Mouse (Mus musculus): ENCODE results near the gene Ywhaq. TPM values are rescaled to one million over a fixed set of nuclear protein-coding genes. Genes with fewer than 3 reads are reported as not detected.
"Not testable (repeated sequence)": the region's sequence is repeated elsewhere in the genome, so short reads cannot be mapped to it uniquely, and the experiment has no call there.

The Ywhaq gene
- polyA plus RNA-seq, 1 experiment from 2014 or later = 1,151 TPM

DNA sequence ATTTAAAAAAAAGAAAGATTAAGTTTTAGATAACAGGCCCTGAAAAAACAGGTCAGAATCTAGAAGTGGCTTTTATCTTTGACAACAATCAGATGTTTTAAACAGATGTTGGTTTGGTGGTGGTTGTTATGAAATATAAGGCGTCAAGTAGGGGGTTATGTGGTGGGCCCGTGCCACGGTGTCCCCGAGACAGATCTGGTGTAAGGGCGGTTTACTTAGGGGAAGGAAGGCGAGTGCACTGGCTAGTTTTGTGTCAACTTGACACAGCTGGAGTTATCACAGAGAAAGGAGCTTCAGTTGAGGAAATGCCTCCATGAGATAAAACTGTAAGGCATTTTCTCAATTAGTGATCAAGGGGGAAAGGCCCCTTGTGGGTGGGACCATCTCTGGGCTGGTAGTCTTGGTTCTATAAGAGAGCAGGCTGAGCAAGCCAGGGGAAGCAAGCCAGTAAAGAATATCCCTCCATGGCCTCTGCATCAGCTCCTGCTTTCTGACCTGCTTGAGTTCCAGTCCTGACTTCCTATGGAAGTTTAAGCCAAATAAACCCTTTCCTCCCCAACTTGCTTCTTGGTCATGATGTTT lies 38.6 kb downstream of the Ywhaq start:
- H3K27ac ChIP-seq (ENCODE audit: low read depth, low read length); H3K4me3 ChIP-seq (ENCODE audit: low read depth, low read length); H3K36me3 ChIP-seq (ENCODE audit: control insufficient read depth, insufficient read depth, low read length); H3K4me2 ChIP-seq (ENCODE audit: low read depth, low read length, severe bottlenecking); DNase-seq (ENCODE audit: low spot score); H3K4me1 ChIP-seq (replicated peaks; ENCODE audit: control insufficient read depth, insufficient read depth, low read length); H3K9ac ChIP-seq (ENCODE audit: low read length); H3K9me3 ChIP-seq (ENCODE audit: control insufficient read depth, low read length); ATAC-seq (replicated peaks; ENCODE audit: low FRiP score); H3K27me3 ChIP-seq (ENCODE audit: control insufficient read depth, insufficient read depth, low read length): not testable (repeated sequence)
- 91% methylated on average over 6 of the region's 6 CpGs for WGBS

GRCm38 (mm10) chr12:21375376-21376157 lies 41.9 kb downstream of the Ywhaq start:
- no peak overlapping the region for H3K4me2 ChIP-seq (ENCODE audit: low read depth, low read length, severe bottlenecking)
- H3K27me3 ChIP-seq (ENCODE audit: control insufficient read depth, insufficient read depth, low read length) = no peaks in the 10 kb centered on the region
- H3K9me3 ChIP-seq (ENCODE audit: control insufficient read depth, low read length) = no peaks in the 10 kb centered on the region
- no peak overlapping the region for H3K9ac ChIP-seq (ENCODE audit: low read length)
- 0 out of 2 replicates have a peak, but pooled peaks cover 3% of the 10 kb centered on the region for H3K4me1 ChIP-seq (replicated peaks; ENCODE audit: control insufficient read depth, insufficient read depth, low read length)
- DNase-seq (ENCODE audit: low spot score) (no peak), ATAC-seq (replicated peaks; ENCODE audit: low FRiP score) (no peak)
- H3K36me3 ChIP-seq (ENCODE audit: control insufficient read depth, insufficient read depth, low read length) = no peaks in the 10 kb centered on the region
- 44% methylated on average over 3 of the region's 3 CpGs for WGBS
- H3K27ac ChIP-seq (ENCODE audit: low read depth, low read length) = no peak overlapping the region
- no peak overlapping the region for H3K4me3 ChIP-seq (ENCODE audit: low read depth, low read length)

GRCm38 (mm10) chr12:21373820-21374475 lies 43.5 kb downstream of the Ywhaq start:
- ATAC-seq (replicated peaks; ENCODE audit: low FRiP score) (no peak), DNase-seq (ENCODE audit: low spot score) (no peak)
- Histone ChIP-seq H3K4me3 (ENCODE audit: low read depth, low read length) (peak overlapping the region; percentile 74), H3K27ac (ENCODE audit: low read depth, low read length) (peak overlapping the region; percentile 81), H3K36me3 (ENCODE audit: control insufficient read depth, insufficient read depth, low read length) (no peaks in the 10 kb centered on the region), H3K9me3 (ENCODE audit: control insufficient read depth, low read length) (no peaks in the 10 kb centered on the region), H3K4me2 (ENCODE audit: low read depth, low read length, severe bottlenecking) (peak overlapping the region; percentile 70), H3K9ac (ENCODE audit: low read length) (peak overlapping the region; percentile 91), H3K27me3 (ENCODE audit: control insufficient read depth, insufficient read depth, low read length) (no peaks in the 10 kb centered on the region), H3K4me1 (replicated peaks; ENCODE audit: control insufficient read depth, insufficient read depth, low read length) (0 out of 2 replicates have a peak, but pooled peaks cover 3% of the 10 kb centered on the region)
- WGBS = 6% methylated on average over 24 of the region's 24 CpGs

DNA sequence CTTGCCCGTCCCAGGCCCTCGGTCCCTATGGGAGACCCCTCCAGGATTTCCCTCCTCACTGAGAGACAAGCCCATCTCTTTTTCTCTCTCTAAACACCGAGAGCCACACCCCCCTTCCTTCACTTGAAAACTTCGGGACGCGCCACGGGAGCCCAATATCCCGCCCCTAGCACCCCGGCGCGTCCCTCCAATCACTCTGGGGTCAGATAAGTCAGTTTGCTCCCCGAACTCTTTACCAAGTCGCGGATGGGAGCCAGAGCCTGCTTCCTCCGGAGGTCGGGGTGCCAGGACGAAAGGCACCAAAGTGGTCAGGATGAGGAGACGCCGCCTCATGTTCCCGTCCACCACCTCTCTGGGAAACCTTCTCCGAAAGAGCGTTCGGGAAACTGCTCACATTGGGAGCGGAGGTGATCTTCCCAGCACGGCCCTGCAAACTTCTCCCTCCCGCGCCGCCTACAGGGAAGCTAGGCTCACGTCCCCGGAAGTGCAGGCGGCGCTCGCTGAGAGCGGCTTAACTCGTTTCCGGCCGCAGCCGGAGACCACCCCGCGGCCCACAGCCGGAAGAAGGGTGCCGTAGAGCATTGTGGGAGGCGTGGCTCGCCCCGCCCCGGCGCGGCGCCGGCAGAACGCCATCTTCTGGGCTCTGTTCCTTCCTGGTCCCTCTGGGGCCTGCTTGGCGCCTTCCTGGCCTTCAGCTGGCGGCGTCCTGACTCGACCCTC lies 44.2 kb downstream of the Ywhaq start, which contains the start of gene Adam17:
Gene Adam17 (minus strand): TSS at position 533 of the 720 bp plus-strand sequence.
- peak within 1 kb of the TSS; percentile 74 for H3K4me3 ChIP-seq (ENCODE audit: low read depth, low read length)
- H3K36me3 ChIP-seq (ENCODE audit: control insufficient read depth, insufficient read depth, low read length) = no peaks in the 10 kb centered on the region
- under 1% methylated on average over 54 of the region's 55 CpGs for WGBS
- 0 out of 2 replicates have a peak, but pooled peaks cover 3% of the 10 kb centered on the region for H3K4me1 ChIP-seq (replicated peaks; ENCODE audit: control insufficient read depth, insufficient read depth, low read length)
- peak; percentile 97 for DNase-seq (ENCODE audit: low spot score)
- peak within 1 kb of the TSS; percentile 81 for H3K27ac ChIP-seq (ENCODE audit: low read depth, low read length)
- H3K4me2 ChIP-seq (ENCODE audit: low read depth, low read length, severe bottlenecking) = peak within 1 kb of the TSS; percentile 70
- H3K9ac ChIP-seq (ENCODE audit: low read length) = peak within 1 kb of the TSS; percentile 91
- ATAC-seq (replicated peaks; ENCODE audit: low FRiP score) = peak; percentile 98
- H3K9me3 ChIP-seq (ENCODE audit: control insufficient read depth, low read length) = no peaks in the 10 kb centered on the region
- H3K27me3 ChIP-seq (ENCODE audit: control insufficient read depth, insufficient read depth, low read length) = no peaks in the 10 kb centered on the region

- Histone ChIP-seq H3K27ac (ENCODE audit: low read depth, low read length) (no peak overlapping the region), H3K9me3 (ENCODE audit: control insufficient read depth, low read length) (no peaks in the 10 kb centered on the region), H3K36me3 (ENCODE audit: control insufficient read depth, insufficient read depth, low read length) (no peaks in the 10 kb centered on the region), H3K9ac (ENCODE audit: low read length) (no peak overlapping the region), H3K4me2 (ENCODE audit: low read depth, low read length, severe bottlenecking) (no peak overlapping the region), H3K27me3 (ENCODE audit: control insufficient read depth, insufficient read depth, low read length) (no peaks in the 10 kb centered on the region), H3K4me3 (ENCODE audit: low read depth, low read length) (no peak overlapping the region), H3K4me1 (replicated peaks; ENCODE audit: control insufficient read depth, insufficient read depth, low read length) (0 out of 2 replicates have a peak, but pooled peaks cover 3% of the 10 kb centered on the region)
- DNase-seq (ENCODE audit: low spot score) (no peak), ATAC-seq (replicated peaks; ENCODE audit: low FRiP score) (no peak)
- 95% methylated on average over 1 of the region's 1 CpGs for WGBS
These were observed 47.3 kb downstream of the Ywhaq start for GRCm38 (mm10) chr12:21370035-21370611.

DNA sequence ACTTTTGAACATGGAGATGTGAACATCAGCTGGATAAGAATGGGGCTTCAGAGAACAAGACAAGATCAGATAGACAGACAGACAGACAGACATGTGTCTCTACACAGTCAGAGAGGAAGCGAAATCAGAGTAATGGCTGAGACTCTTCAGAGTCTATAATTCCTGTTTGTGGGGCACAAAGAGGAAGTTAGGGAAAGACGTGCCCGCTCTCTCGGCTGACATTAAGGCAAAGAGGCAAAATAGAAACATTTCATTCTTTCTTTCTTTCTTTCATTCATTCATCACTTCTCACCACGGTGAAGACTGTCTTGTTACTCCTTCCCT lies 48.4 kb downstream of the Ywhaq start:
- Histone ChIP-seq H3K9ac (ENCODE audit: low read length) (no peak overlapping the region), H3K4me2 (ENCODE audit: low read depth, low read length, severe bottlenecking) (no peak overlapping the region), H3K4me3 (ENCODE audit: low read depth, low read length) (no peak overlapping the region), H3K27me3 (ENCODE audit: control insufficient read depth, insufficient read depth, low read length) (no peaks in the 10 kb centered on the region), H3K36me3 (ENCODE audit: control insufficient read depth, insufficient read depth, low read length) (no peaks in the 10 kb centered on the region), H3K9me3 (ENCODE audit: control insufficient read depth, low read length) (no peaks in the 10 kb centered on the region), H3K4me1 (replicated peaks; ENCODE audit: control insufficient read depth, insufficient read depth, low read length) (0 out of 2 replicates have a peak, but pooled peaks cover 3% of the 10 kb centered on the region), H3K27ac (ENCODE audit: low read depth, low read length) (no peak overlapping the region)
- 94% methylated on average over 5 of the region's 5 CpGs for WGBS
- DNase-seq (ENCODE audit: low spot score) (no peak), ATAC-seq (replicated peaks; ENCODE audit: low FRiP score) (no peak)

GRCm38 (mm10) chr12:21368376-21369086 lies 48.9 kb downstream of the Ywhaq start:
- Histone ChIP-seq H3K9me3 (ENCODE audit: control insufficient read depth, low read length) (no peaks in the 10 kb centered on the region), H3K4me2 (ENCODE audit: low read depth, low read length, severe bottlenecking) (no peak overlapping the region), H3K27me3 (ENCODE audit: control insufficient read depth, insufficient read depth, low read length) (no peaks in the 10 kb centered on the region), H3K4me1 (replicated peaks; ENCODE audit: control insufficient read depth, insufficient read depth, low read length) (0 out of 2 replicates have a peak, but pooled peaks cover 3% of the 10 kb centered on the region), H3K36me3 (ENCODE audit: control insufficient read depth, insufficient read depth, low read length) (no peaks in the 10 kb centered on the region), H3K27ac (ENCODE audit: low read depth, low read length) (no peak overlapping the region), H3K9ac (ENCODE audit: low read length) (no peak overlapping the region), H3K4me3 (ENCODE audit: low read depth, low read length) (no peak overlapping the region)
- ATAC-seq (replicated peaks; ENCODE audit: low FRiP score) (no peak), DNase-seq (ENCODE audit: low spot score) (no peak)
- 95% methylated on average over 9 of the region's 9 CpGs for WGBS

All from forebrain, embryonic 11.5 days (tissue).